Mouse (Mus musculus): Measurements from ENCODE around the gene Dnah10.

DNA sequence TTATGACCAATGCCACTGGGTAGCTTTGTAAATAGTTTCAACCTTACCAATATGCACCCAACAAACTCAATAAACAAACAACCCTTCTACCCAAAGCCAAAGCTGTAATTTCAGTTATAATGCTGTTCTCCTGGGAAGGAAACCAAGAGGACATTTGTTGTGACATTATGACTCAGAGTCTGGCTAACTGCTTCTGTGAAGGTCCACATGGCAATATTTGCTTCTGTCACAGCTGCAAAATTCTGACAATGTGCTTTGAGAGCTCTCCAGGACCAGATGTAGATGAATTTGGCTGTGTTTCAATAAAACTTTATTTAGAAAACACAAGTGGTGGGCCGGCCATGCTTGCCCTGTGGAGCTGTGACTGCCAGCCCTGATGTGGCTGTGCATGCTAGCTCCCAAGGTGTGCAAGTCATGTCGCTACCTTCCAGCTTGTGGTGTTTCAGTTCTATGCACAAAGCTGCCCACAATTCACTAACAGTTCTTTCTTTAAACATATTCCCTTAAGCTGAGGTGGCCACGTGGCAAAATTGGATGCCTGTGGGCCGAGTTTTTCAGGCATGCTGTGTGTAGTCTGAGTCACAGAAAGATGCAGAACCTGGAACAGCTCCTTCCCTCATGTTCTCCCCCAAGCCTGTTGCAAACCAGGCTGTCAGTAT is 85.0 kb downstream of the Dnah10 start:
- TF ChIP-seq CTCF (IDR thresholded peaks at IDR 0.05; ENCODE audit: control insufficient read depth, insufficient read depth, insufficient replicate concordance, low read depth, low read length): no peak
- TF ChIP-seq POLR2A (IDR thresholded peaks at IDR 0.05; ENCODE audit: control insufficient read depth, low read depth, low read length): no peak
